Mouse (Mus musculus): Measurements from ENCODE around the gene Chmp4b. TPM values are rescaled to one million over a fixed set of nuclear protein-coding genes. Genes with fewer than 3 reads are reported as not detected.

The Chmp4b gene
- total RNA-seq, 2 experiments from 2014 or later: 45.3 to 78.4 TPM

Other genes with a start within 250 kb of the Chmp4b start
- gene Snta1, start 243.6 kb upstream of the Chmp4b start, total RNA-seq (2015; ENCODE audit: low replicate concordance): not detected in 2 replicates
- 1.0 and 1.8 TPM in 2 replicates for gene Snta1, start 243.6 kb upstream of the Chmp4b start, total RNA-seq (2017; ENCODE audit: low replicate concordance)
- 9.6 and 28.1 TPM in 2 replicates for gene Cbfa2t2, start 215.2 kb upstream of the Chmp4b start, total RNA-seq (2015; ENCODE audit: low replicate concordance)
- 6.5 and 14.1 TPM in 2 replicates for gene Cbfa2t2, start 215.2 kb upstream of the Chmp4b start, total RNA-seq (2017; ENCODE audit: low replicate concordance)
- gene 1700003F12Rik, start 104.6 kb upstream of the Chmp4b start, total RNA-seq (2015; ENCODE audit: low replicate concordance): not detected in 2 replicates
- gene 1700003F12Rik, start 104.6 kb upstream of the Chmp4b start, total RNA-seq (2017; ENCODE audit: low replicate concordance): not detected in 2 replicates
- not detected in 2 replicates for gene Actl10, start 99.9 kb upstream of the Chmp4b start, total RNA-seq (2015; ENCODE audit: low replicate concordance)
- gene Actl10, start 99.9 kb upstream of the Chmp4b start, total RNA-seq (2017; ENCODE audit: low replicate concordance): not detected in 2 replicates
- 1.8 TPM in 1 of 2 replicates, not detected in the other for gene Necab3, start 92.8 kb upstream of the Chmp4b start, total RNA-seq (2015; ENCODE audit: low replicate concordance)
- 1.9 and 3.6 TPM in 2 replicates for gene Necab3, start 92.8 kb upstream of the Chmp4b start, total RNA-seq (2017; ENCODE audit: low replicate concordance)
- 11.7 and 27.8 TPM in 2 replicates for gene E2f1, start 81.8 kb upstream of the Chmp4b start, total RNA-seq (2015; ENCODE audit: low replicate concordance)
- gene E2f1, start 81.8 kb upstream of the Chmp4b start, total RNA-seq (2017; ENCODE audit: low replicate concordance): 11.9 and 17.5 TPM in 2 replicates
- 15.5 and 22.7 TPM in 2 replicates for gene Pxmp4, start 48.0 kb upstream of the Chmp4b start, total RNA-seq (2015; ENCODE audit: low replicate concordance)
- gene Pxmp4, start 48.0 kb upstream of the Chmp4b start, total RNA-seq (2017; ENCODE audit: low replicate concordance): 14.4 and 17.0 TPM in 2 replicates
- 3.2 and 3.8 TPM in 2 replicates for gene Zfp341, start 38.4 kb upstream of the Chmp4b start, total RNA-seq (2015; ENCODE audit: low replicate concordance)
- 1.3 and 2.7 TPM in 2 replicates for gene Zfp341, start 38.4 kb upstream of the Chmp4b start, total RNA-seq (2017; ENCODE audit: low replicate concordance)
- gene 4930519P11Rik, start 38.3 kb upstream of the Chmp4b start, total RNA-seq (2015; ENCODE audit: low replicate concordance): 11.5 TPM in 1 of 2 replicates, not detected in the other
- not detected in 2 replicates for gene 4930519P11Rik, start 38.3 kb upstream of the Chmp4b start, total RNA-seq (2017; ENCODE audit: low replicate concordance)
- gene Gm14214, start 118.3 kb downstream of the Chmp4b start, total RNA-seq (2015; ENCODE audit: low replicate concordance): not detected in 2 replicates
- gene Gm14214, start 118.3 kb downstream of the Chmp4b start, total RNA-seq (2017; ENCODE audit: low replicate concordance): not detected in 2 replicates
- gene Raly, start 139.4 kb downstream of the Chmp4b start, total RNA-seq (2015; ENCODE audit: low replicate concordance): 87.2 and 99.8 TPM in 2 replicates
- 112 and 144 TPM in 2 replicates for gene Raly, start 139.4 kb downstream of the Chmp4b start, total RNA-seq (2017; ENCODE audit: low replicate concordance)
- not detected in 2 replicates for gene a, start 139.7 kb downstream of the Chmp4b start, total RNA-seq (2015; ENCODE audit: low replicate concordance)
- gene a, start 139.7 kb downstream of the Chmp4b start, total RNA-seq (2017; ENCODE audit: low replicate concordance): not detected in 2 replicates
- gene Eif2s2, start 241.2 kb downstream of the Chmp4b start, total RNA-seq (2015; ENCODE audit: low replicate concordance): 91.5 and 115 TPM in 2 replicates
- 107 and 121 TPM in 2 replicates for gene Eif2s2, start 241.2 kb downstream of the Chmp4b start, total RNA-seq (2017; ENCODE audit: low replicate concordance)